Mouse (Mus musculus): ENCODE data around the gene Gm17657. TPM values are rescaled to one million over a fixed set of nuclear protein-coding genes. Genes with fewer than 3 reads are reported as not detected.

Gene Gm17657
- polyA plus RNA-seq, 1 experiment from 2014 or later = not detected

Small RNA genes within 50 kb of the gene (microRNA-seq; reads per million reads assigned to microRNA genes)
- not detected for gene Mir7667

Other genes starting within 250 kb of the Gm17657 start
- 0.84 and 0.85 TPM in 2 replicates for gene Pi16, start 232.0 kb downstream of the Gm17657 start, polyA plus RNA-seq (2014; fragmentation: Nextera tagmentation; extraction: Ambion mirVana)
- gene Mtch1, start 201.7 kb downstream of the Gm17657 start, polyA plus RNA-seq (2014; fragmentation: Nextera tagmentation; extraction: Ambion mirVana) = 530 and 564 TPM in 2 replicates
- gene Fgd2, start 188.7 kb downstream of the Gm17657 start, polyA plus RNA-seq (2014; fragmentation: Nextera tagmentation; extraction: Ambion mirVana) = 3.8 and 4.9 TPM in 2 replicates
- 6.4 and 7.8 TPM in 2 replicates for gene Pim1, start 58.9 kb downstream of the Gm17657 start, polyA plus RNA-seq (2014; fragmentation: Nextera tagmentation; extraction: Ambion mirVana)
- gene Tbc1d22b, start 147 bp upstream of the Gm17657 start, polyA plus RNA-seq (2014; fragmentation: Nextera tagmentation; extraction: Ambion mirVana) = 27.8 and 30.5 TPM in 2 replicates
- gene Tmem217, start 2.7 kb upstream of the Gm17657 start, polyA plus RNA-seq (2014; fragmentation: Nextera tagmentation; extraction: Ambion mirVana) = 0.50 and 0.53 TPM in 2 replicates
- 82.2 and 89.6 TPM in 2 replicates for gene Rnf8, start 65.2 kb upstream of the Gm17657 start, polyA plus RNA-seq (2014; fragmentation: Nextera tagmentation; extraction: Ambion mirVana)
- 1.8 and 2.6 TPM in 2 replicates for gene Gm28043, start 65.2 kb upstream of the Gm17657 start, polyA plus RNA-seq (2014; fragmentation: Nextera tagmentation; extraction: Ambion mirVana)
- 103 and 109 TPM in 2 replicates for gene Cmtr1, start 111.0 kb upstream of the Gm17657 start, polyA plus RNA-seq (2014; fragmentation: Nextera tagmentation; extraction: Ambion mirVana)
- 13.5 and 13.6 TPM in 2 replicates for gene Ccdc167, start 167.4 kb upstream of the Gm17657 start, polyA plus RNA-seq (2014; fragmentation: Nextera tagmentation; extraction: Ambion mirVana)

Measured in hindbrain, embryonic 14.5 days (tissue).